Mouse (Mus musculus) left cerebral cortex, adult 18-20 months (tissue): Measurements from ENCODE around the gene Gpr35. TPM values are rescaled to one million over a fixed set of nuclear protein-coding genes. Genes with fewer than 3 reads are reported as not detected.

Experiments
- DNase-seq, 2 experiments: peaks; one replicate each; pipeline ENCODE4 v3.0.0; 2021 to 2022; ENCODE audit warnings: low spot score in 2 of 2, mixed read lengths in 1 of 2
- total RNA-seq, 2 experiments: library from RNA; stranded (reverse); gene quantifications; 2 replicates each; pipeline ENCODE4 v1.2.3; 2021

Gene Gpr35
- total RNA-seq, 2 experiments from 2014 or later: 0.33 TPM; not detected in 1

- DNase-seq: no peak
Observed at GRCm38 (mm10) chr1:92979073-92979602, 28.5 kb downstream of the Gpr35 start.

GRCm38 (mm10) chr1:92981056-92981845 lies 30.6 kb downstream of the Gpr35 start:
- no peak for DNase-seq

- no peak for DNase-seq
Observed at GRCm38 (mm10) chr1:92982931-92983605, 32.4 kb downstream of the Gpr35 start.

GRCm38 (mm10) chr1:92984999-92985398 lies 34.3 kb downstream of the Gpr35 start:
- no peak for DNase-seq

- DNase-seq: no peak
Observed at GRCm38 (mm10) chr1:92988894-92989293, 38.2 kb downstream of the Gpr35 start.

- DNase-seq: no peak
Observed at GRCm38 (mm10) chr1:92989891-92990290, 39.2 kb downstream of the Gpr35 start.

GRCm38 (mm10) chr1:92992214-92992855 lies 41.7 kb downstream of the Gpr35 start:
- DNase-seq: no peak

GRCm38 (mm10) chr1:92992880-92993279 lies 42.2 kb downstream of the Gpr35 start:
- DNase-seq: no peak

- no peak for DNase-seq
Observed at GRCm38 (mm10) chr1:93006061-93006460, 55.4 kb downstream of the Gpr35 start, which contains the start of gene Aqp12. Gene Aqp12, plus strand, starts transcription at chr1:93006334.

GRCm38 (mm10) chr1:93009196-93009595 lies 58.5 kb downstream of the Gpr35 start:
- DNase-seq: no peak

- DNase-seq: no peak
Observed at GRCm38 (mm10) chr1:93010731-93011130, 60.1 kb downstream of the Gpr35 start.

- no peak for DNase-seq
Observed at GRCm38 (mm10) chr1:93012103-93012585, 61.5 kb downstream of the Gpr35 start.

GRCm38 (mm10) chr1:93013367-93013766 lies 62.7 kb downstream of the Gpr35 start:
- no peak for DNase-seq

GRCm38 (mm10) chr1:93014460-93014859 lies 63.8 kb downstream of the Gpr35 start:
- DNase-seq: peak; percentile 74 to 83

GRCm38 (mm10) chr1:93015136-93015535 lies 64.5 kb downstream of the Gpr35 start:
- no peak for DNase-seq

GRCm38 (mm10) chr1:93018716-93019115 lies 68.1 kb downstream of the Gpr35 start:
- DNase-seq: no peak

GRCm38 (mm10) chr1:93020602-93021001 lies 69.9 kb downstream of the Gpr35 start:
- DNase-seq: no peak

GRCm38 (mm10) chr1:93026600-93026999 lies 75.9 kb downstream of the Gpr35 start:
- DNase-seq: no peak

- DNase-seq: no peak
Observed at GRCm38 (mm10) chr1:93029387-93029786, 78.7 kb downstream of the Gpr35 start.

GRCm38 (mm10) chr1:93030060-93030459 lies 79.4 kb downstream of the Gpr35 start:
- DNase-seq: no peak

- DNase-seq: peak; percentile 27 to 43
Observed at GRCm38 (mm10) chr1:93031199-93031598, 80.5 kb downstream of the Gpr35 start.

- no peak for DNase-seq
Observed at GRCm38 (mm10) chr1:93033989-93034388, 83.3 kb downstream of the Gpr35 start.
